Mouse (Mus musculus): ENCODE measurements around the gene Aldh1l1. TPM values are rescaled to one million over a fixed set of nuclear protein-coding genes. Genes with fewer than 3 reads are reported as not detected.
"Not testable (repeated sequence)": the region's sequence is repeated elsewhere in the genome, so short reads cannot be mapped to it uniquely, and the experiment has no call there.

Gene Aldh1l1
- total RNA-seq, 2 experiments from 2014 or later: 1.7 to 4.9 TPM

- no peak for DNase-seq
These were observed 134.8 kb downstream of the Aldh1l1 start for GRCm38 (mm10) chr6:90620791-90621583.

- DNase-seq: no peak
These were observed 135.3 kb downstream of the Aldh1l1 start for GRCm38 (mm10) chr6:90621584-90621890.

GRCm38 (mm10) chr6:90622758-90623455, 136.7 kb downstream of the Aldh1l1 start:
- DNase-seq: no peak

- no peak for DNase-seq
These were observed 137.2 kb downstream of the Aldh1l1 start for GRCm38 (mm10) chr6:90623456-90623836.

DNA sequence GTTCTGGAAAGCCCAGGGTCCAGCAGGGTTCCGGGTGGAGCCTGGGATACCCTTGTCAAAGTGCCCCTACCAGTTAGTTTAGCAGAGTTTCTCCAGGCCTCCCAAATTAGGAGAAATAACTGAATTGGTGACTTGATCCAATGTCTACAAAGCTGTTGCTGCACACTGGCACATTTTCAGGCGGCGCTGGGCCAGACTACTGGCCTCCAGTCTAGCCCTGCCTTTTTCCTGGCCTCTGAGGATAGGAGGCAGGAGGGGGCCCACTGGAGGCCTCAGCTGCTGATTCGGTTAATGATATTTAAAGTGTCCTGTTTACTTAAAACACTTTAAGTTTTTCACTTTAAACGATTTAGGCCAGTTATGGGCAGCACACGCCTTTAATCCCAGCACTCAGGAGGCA, 138.0 kb downstream of the Aldh1l1 start:
- DNase-seq: peak; percentile 85 to 87

GRCm38 (mm10) chr6:90624733-90625132, 138.5 kb downstream of the Aldh1l1 start:
- DNase-seq: peak; percentile 74 to 75

GRCm38 (mm10) chr6:90625207-90625994, 139.2 kb downstream of the Aldh1l1 start:
- DNase-seq: no peak

- DNase-seq: no peak
These were observed 141.3 kb downstream of the Aldh1l1 start for GRCm38 (mm10) chr6:90627556-90627955.

DNA sequence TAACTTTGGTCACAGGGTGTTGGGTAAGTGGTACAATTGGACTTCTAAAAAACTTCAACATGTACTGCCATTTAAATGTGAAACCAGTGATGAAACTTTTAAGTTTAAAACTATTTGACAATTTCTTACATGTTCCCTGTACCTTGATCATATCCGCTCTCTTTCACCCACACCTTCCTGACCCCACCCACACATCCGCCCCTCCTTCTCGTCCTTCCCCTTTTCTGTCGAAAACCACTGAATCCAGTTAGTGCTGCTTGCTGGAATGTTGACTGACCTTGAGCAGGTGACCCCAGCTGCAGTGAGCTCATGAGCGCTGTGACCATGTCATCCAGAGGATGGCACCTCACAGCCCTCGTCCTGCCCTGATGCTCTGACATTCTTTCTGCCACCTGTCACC, 143.3 kb downstream of the Aldh1l1 start:
- no peak for DNase-seq

DNA sequence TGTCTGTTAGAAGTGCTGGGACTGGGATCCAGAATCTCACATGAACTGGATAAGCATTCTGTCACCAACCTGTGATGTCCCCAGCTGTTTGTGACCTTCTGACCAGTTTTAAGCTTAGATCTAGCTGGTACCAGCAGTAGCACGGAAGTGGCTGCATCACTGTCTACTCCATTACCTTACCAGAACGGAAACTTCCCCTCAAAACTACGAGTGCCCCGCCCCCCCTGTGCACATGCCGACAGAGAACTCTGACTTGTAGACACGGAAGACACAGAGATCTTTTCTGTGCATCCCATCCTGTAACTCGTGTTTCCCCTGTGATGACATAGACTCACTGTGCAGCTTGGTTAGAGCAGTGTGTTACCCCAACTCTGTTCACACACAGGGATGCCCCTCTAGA, 144.2 kb downstream of the Aldh1l1 start:
- DNase-seq: no peak

DNA sequence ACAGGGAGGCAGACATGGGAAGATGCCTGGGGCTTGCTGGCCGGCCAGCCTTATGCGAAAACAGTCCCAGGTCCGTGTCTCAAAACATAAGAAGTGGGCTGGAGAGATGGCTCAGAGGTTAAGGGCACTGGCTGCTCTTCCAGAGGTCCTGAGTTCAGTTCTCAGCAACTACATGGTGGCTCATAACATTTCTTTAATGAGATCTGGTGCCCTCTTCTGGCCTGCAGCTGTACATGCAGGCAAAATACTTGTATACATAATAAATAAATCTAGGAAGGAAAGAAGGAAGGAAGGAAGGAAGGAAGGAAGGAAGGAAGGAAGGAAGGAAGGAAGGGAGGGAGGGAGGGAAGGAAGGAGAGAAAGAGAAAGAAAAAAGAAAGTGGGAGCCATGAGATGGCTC, 146.3 kb downstream of the Aldh1l1 start:
- not testable (repeated sequence) for DNase-seq

DNA sequence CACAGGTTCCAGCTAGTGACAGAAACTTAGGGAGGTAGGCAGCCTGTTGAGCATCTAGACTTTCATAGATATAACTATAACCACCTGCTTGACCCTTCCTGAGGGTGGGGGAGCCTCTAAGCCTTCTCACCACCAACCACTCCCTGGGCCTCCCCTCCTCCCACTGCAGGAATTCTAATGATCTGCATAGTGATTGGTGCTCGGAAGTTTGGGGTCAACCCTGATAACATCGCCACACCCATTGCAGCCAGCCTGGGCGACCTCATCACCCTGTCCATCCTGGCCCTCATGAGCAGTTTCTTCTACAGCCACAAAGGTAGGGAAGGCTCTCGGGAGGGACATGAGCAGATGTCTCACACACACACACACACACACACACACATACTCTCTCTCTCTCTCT, 148.9 kb downstream of the Aldh1l1 start:
- DNase-seq: no peak

DNA sequence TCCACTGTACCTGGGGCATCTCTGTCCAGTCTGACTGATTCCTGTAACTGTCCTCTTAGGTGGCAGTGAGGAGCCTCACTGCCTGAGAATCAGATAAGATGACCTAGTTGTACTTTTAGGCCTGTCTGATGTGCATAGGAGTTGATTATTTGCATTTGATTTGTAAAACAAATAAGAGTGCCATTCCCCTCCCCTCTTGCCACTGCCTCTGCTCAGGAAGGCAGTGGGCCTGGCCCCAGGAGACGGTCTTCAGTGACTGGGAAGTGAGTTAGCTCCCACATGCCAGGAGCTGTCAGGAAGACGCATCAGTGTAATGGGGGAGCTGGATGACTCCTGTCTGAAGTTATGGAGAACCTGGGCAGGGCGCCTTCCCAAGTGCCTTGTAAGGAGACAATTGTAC, 149.4 kb downstream of the Aldh1l1 start:
- no peak for DNase-seq

DNA sequence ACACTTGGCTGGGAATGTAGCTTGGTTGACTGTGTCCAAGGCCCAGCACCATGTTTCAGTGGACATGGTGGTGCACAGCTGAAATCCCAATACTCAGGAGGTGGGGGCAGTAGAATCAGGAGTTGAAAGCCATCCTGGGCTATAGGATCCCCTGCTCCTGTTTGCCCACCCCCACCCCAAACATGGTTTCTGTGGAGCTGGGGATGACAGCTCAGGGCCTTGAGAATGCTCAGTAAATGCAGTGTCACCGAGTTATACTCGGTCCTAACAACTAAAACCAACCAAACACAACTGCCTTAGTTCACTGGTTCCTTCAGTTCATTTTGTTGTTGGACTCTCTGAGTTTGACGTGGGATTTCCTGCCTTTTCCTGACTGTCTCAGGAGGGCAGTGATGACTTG, 156.8 kb downstream of the Aldh1l1 start:
- no peak for DNase-seq

DNA sequence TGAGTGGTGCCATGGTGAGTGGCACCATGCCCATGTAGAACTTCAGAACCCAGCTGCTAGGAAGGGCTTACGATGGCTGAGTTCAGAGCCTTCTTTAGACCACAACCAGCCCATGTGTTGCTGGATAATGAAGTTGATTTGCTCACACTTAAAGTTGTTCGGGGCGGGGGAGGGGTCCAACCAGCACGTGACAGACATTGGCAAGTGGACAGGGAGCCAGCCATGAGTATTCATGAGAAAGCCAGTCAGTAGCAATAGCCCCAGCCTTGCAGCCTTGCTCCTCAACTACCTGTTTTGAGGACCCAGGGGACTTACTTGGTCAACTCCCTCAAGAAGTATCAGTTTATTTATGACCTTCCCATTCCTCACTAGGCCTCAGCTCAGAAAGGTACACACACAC, 158.7 kb downstream of the Aldh1l1 start:
- DNase-seq: no peak

GRCm38 (mm10) chr6:90648391-90648790, 162.2 kb downstream of the Aldh1l1 start:
- DNase-seq: no peak

GRCm38 (mm10) chr6:90649279-90649678, 163.1 kb downstream of the Aldh1l1 start:
- no peak for DNase-seq

Other genes with a start within 250 kb of the Aldh1l1 start
- not detected for gene Vmn1r54, start 240.1 kb upstream of the Aldh1l1 start, total RNA-seq (2021)
- gene BC048671, start 185.2 kb upstream of the Aldh1l1 start, total RNA-seq (2021): not detected
- not detected for gene Chst13, start 161.2 kb upstream of the Aldh1l1 start, total RNA-seq (2021)
- not detected for gene Uroc1, start 153.1 kb upstream of the Aldh1l1 start, total RNA-seq (2021)
- 10 to 100 TPM; 14.0 to 14.3 TPM for gene Zxdc, start 116.9 kb upstream of the Aldh1l1 start, total RNA-seq (2021)
- under 1 TPM; 0.15 to 0.28 TPM for gene Cfap100, start 57.6 kb upstream of the Aldh1l1 start, total RNA-seq (2021)
- gene Klf15, start 23.9 kb upstream of the Aldh1l1 start, total RNA-seq (2021): 10 to 100 TPM; 70.9 to 89.8 TPM
- 100 to 1,000 TPM; 127 to 149 TPM for gene Slc41a3, start 118.3 kb downstream of the Aldh1l1 start, total RNA-seq (2021)

All from heart, adult 18-20 months (tissue).